Mouse (Mus musculus) spleen, embryonic (tissue): ENCODE measurements around the gene C1qtnf9.

Experiments
- CTCF ChIA-PET: fragments of 350-600 bp; sonication (Branson Sonifier 250); formaldehyde crosslinking; loops from one replicate; lab custom pipeline; 2022; lab: Charles Lee

Gene C1qtnf9

DNA sequence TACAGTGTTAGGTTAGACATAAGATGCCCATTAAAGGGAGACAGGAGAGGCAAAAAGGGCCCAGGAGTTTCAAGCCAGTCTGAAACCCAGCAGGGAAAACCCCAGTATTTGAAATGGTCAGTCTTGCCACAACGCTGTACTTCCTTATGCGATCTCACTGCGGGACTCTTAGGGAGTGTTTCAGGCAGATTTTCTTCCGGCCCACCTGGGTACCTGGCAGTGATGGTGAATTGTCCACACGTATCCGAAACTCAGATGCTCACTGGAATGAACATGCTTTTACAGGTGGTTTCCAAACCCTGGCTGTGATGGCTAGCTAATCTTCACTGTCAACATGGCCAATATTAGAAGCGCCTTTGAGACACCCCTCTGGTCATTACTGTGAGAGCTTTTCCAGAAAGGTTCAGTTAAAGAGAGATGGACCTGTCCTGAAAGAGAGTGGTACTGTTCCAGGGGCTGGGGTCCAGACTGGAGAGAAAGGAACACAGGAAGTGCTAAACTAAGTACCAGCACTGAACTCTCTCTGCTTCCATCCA, 14.3 kb downstream of the C1qtnf9 start:
- CTCF ChIA-PET, result interaction anchor here (0.6 kb wide), 1 partner anchor 271 kb away, joined by 5 read pairs; no protein-coding TSS in a partner anchor

GRCm38 (mm10) chr14:60783196-60783595, 15.3 kb downstream of the C1qtnf9 start:
- CTCF ChIA-PET, result interaction anchor here (0.6 to 0.7 kb wide), 2 partner anchors 35 to 270 kb away, joined by 4 to 6 read pairs; no protein-coding TSS in a partner anchor

- CTCF ChIA-PET, result interaction anchor here (0.6 kb wide), 1 partner anchor 40 kb away, joined by 3 read pairs; no protein-coding TSS in a partner anchor
Observed at GRCm38 (mm10) chr14:60784427-60785315, 16.7 kb downstream of the C1qtnf9 start, which contains the start of gene Mipep. TSS of gene Mipep (plus strand) at chr14:60784573.

DNA sequence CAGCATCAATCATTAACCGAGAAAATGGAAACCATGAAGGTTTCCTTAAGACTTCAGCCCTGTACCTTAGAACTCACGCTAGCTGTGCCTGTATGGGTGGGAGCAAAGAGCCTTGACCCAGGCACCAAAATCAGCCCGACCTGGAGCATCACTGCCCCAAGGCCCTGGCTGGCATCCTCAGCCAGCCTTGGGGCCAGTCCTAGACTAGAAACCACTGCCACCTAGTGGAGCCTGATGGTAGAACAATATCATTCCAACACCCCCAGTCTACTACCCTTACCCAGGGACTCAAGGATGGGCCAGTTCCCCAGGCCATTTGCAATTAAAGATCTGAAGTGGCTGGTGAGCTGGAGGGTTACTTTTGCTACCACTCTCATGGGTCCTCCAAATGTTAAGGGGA, 22.2 kb downstream of the C1qtnf9 start:
- CTCF ChIA-PET, result no interaction called here

DNA sequence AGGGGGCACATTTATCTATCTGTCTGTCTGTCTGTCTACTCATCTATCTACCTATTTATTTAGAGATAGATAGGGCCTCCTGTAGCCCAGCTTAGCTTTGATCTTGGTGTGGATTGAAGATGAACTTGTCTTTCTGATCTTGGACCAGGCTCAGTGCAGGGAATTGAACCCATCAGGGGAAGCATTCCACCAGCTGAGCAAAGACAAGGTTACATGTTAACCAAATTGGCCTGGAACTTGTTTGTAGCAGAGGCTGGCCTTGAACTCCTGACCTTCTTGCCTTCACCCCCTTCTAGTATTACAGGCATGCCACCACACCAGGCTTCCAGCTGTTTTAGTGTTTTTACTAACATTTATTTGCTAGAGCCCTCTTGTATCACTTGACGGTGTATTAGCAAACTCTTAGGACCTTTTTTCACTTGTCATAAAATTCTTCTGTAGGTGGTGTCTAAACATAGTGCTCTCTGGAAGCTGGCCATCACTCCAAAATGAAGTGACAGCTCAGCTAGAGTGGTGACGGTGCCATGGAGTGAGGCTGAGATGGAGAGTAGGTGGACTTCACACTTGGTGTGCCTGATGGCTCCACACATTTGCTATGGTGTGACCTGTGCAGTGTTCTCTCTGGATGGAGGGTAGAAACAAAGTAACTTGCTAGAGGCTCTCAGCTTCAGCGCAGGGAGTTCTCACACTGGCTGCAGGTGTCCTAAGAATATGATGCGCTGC, 28.8 kb downstream of the C1qtnf9 start:
- CTCF ChIA-PET, result no interaction called here

- CTCF ChIA-PET, result no interaction called here
Observed at GRCm38 (mm10) chr14:60797596-60797995, 29.7 kb downstream of the C1qtnf9 start.

GRCm38 (mm10) chr14:60798721-60799120, 30.8 kb downstream of the C1qtnf9 start:
- CTCF ChIA-PET, result no interaction called here

DNA sequence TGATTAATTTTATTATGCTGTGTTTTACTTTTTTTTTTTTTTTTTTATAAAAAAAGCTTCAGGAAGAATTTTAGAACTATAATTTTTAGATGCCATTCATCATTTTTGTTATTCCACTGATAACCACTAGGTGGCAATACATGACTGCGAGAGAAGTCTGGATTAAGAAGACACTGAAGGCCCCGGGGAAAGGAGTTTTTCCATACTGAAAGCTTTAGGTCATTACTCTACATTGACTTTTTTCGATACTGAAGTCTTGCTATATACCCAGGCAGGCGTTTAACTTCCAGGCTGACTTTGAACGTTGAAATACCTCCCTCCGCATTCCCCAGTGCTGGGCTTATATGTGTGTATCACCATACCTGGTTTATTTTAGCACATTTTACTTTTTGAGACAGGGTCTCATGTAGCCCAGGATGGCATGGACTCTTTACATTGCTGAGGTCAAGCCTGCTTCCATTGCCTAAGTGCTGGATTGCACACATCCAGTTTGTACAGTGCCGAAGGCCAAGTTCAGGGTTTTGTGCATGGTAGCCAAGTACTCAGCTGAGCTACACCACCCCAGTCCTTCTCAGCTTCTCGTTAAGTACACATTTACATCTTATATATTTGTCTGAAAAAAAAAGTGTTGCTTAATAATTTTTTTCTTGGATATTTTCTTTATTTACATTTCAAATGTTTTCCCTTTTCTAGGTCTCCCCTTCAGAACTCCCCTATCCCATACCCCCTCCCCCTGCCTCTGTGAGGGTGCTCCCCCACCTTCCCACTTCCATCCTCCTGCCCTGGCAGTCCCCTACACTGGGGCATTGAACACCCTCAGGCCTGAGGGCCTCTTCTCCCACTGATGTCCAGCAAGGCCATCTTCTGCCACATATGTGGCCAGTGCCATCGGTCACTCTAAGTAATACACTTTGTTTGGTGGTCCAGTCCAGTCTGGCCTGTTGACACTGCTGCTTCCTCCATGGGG, 32.1 kb downstream of the C1qtnf9 start:
- CTCF ChIA-PET, result interaction anchor here (0.7 to 0.8 kb wide), 5 partner anchors 53 to 1830 kb away, joined by 3 to 8 read pairs (median 3); no protein-coding TSS in a partner anchor

DNA sequence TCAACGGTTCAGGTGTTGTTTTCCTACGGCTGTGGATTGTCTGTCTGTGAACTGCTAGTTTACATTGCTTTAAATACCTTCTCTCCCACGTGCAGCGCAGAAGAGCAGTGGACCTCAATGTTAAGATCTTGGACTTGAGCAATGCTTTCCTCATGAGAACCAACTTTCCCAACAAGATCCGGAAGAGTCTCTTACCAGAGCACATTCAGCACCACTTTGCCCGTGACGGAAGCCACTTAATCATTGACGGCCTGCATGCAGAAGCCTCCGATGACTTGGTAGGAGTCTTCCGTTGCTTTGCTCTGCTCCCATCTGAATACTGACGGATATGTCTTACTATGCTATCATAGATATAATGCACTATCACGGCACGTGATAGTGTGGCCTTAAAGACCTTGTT, 34.1 kb downstream of the C1qtnf9 start:
- CTCF ChIA-PET, result no interaction called here

DNA sequence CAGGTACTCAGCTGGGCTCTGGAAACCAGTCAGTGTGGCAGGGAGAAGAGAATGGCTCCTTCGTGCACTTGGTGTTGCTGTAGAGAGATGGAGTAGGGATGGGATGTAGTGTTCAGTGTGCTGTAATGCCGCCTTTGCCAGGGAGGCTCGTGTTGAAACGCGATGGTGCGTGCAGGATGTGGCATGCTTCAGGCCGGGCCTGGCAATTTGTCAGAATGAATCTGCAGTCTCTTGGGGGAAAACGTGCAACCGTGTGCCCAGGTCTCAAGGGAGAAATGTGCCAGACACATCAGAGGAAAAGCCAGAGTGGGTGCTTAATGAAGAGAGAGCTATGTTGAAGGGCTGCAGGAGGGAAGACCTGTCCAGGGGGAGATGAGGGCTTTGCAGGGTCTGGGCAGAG, 37.0 kb downstream of the C1qtnf9 start:
- CTCF ChIA-PET, result interaction anchor here (0.5 kb wide), 1 partner anchor 43 kb away, joined by 3 read pairs; no protein-coding TSS in a partner anchor

GRCm38 (mm10) chr14:60805871-60806270, 37.9 kb downstream of the C1qtnf9 start:
- CTCF ChIA-PET, result no interaction called here

DNA sequence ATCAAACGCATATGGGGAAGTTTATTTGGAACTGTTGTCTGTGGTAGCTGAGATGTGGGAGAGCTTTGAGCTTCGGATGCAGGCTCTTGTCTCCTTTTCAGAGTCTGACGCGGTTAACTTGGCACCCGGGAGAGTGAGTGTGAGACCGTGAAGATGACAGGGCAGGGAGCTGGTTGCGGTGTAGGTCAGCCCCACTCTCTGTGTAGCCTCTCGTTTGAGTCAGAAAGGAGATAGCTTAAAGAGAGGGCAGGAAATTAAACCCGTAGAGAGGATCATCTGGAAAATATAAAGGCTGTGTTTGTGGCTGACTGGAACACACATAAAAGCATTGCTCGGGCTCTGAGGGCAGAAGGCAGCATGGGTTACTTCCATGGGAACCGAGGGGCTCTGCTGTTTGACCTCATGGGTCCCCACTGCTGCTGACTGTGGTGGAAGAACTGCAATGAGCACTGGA, 39.0 kb downstream of the C1qtnf9 start:
- CTCF ChIA-PET, result no interaction called here

- CTCF ChIA-PET, result no interaction called here
Observed at GRCm38 (mm10) chr14:60809881-60810280, 41.9 kb downstream of the C1qtnf9 start.

GRCm38 (mm10) chr14:60811547-60811946, 43.6 kb downstream of the C1qtnf9 start:
- CTCF ChIA-PET, result no interaction called here

DNA sequence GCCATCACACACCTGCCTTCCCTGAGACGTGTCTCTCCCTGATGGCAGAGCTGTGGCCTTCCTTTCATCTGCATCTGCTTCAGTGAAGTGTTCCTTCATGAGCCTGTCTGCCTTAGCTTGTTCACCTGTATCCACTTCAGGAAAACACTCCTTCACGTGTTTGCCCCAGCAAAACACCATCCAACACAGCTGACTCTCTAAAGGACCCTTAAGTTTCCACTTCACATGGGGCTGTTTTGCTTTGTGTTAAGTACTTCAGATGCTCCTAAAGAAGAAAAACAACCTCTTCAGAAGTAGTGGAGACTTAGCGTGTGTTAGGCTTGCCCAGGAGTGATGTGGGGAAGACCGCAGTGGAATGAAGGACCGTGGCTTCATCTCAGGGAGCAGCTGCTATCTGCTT, 47.2 kb downstream of the C1qtnf9 start:
- CTCF ChIA-PET, result no interaction called here

GRCm38 (mm10) chr14:60818045-60818444, 50.1 kb downstream of the C1qtnf9 start:
- CTCF ChIA-PET, result no interaction called here

DNA sequence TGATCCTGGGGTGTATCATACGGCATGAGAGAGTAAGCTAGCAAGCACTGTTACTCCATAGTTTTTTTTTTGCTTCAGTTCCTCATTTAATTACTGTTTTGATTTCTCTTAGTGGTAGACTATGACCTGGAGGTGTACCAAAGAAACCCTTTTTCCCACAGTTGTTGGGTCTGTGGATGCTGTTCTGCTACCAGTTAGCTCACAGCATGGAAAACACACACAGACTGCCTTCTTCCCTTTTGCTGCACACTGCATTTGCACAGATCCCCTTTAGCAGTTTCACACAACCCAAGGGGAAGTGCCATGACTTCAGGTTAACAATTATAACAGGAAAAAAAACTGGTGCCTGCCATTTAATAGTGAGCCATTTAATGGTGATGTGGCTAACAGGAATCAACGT, 62.2 kb downstream of the C1qtnf9 start:
- CTCF ChIA-PET, result interaction anchor here (0.6 kb wide), 1 partner anchor 1839 kb away, joined by 5 read pairs; no protein-coding TSS in a partner anchor
